Mouse (Mus musculus) duodenum, adult 2 months (tissue): ENCODE measurements around the gene Tmem267. TPM values are rescaled to one million over a fixed set of nuclear protein-coding genes. Genes with fewer than 3 reads are reported as not detected.

Source experiments
- polyA plus RNA-seq: library from polyadenylated mRNA; depleted of rRNA; stranded (reverse); fragments of >200 nt; gene quantifications from 2 replicates; pipeline ENCODE4 v1.2.3, GENCODE M21; 2012; ENCODE audit warnings: low replicate concordance; rRNA removed

Tmem267 gene
- polyA plus RNA-seq = 3.1 and 6.1 TPM in 2 replicates

DNA sequence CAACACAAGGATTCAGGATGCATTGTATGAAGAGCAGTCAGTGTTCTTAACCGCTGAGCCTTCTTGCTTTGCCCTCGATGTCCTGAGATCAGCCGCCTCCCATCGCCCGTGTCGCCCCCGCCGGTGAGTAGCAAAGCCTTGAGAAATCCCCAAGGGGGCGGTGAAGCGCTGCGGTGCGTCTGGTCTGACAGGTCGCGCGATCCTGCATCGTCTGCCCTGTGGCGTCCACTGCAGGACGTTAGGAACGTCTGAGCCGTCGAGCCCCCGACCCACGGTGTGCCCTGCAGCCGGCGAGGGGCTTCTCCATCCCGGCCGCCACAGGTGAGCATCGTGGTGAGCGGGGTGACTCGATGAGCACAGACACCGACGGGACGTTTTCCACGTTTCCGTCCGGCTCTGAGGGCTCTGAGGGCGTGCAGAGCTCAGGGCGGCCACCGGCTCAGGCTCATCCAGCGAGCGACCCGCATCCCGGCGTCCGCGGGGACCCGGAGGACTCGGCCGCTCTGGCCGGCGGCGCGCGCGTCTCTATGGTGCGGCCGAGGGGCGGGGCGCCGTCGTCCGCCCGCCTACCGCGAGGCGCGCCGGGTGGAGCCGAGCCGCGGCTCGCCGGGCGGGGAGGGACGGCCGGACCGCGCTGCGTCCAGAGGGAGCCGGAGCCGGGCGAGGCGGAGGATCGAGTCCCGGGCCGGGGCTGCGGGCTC is at the start of gene Tmem267, which contains the start of gene 3110070M22Rik:
Tmem267 (plus strand) TSS at position 160 of the 701 bp plus-strand sequence.
3110070M22Rik (minus strand) TSS at position 504 of the 701 bp plus-strand sequence.

GRCm38 (mm10) chr13:119462596-119463560 is 25.0 kb upstream of the Tmem267 start, which contains the start of gene 4833420G17Rik:
Gene 4833420G17Rik, plus strand, starts transcription at chr13:119462768.

GRCm38 (mm10) chr13:119623634-119624033 is 135.8 kb downstream of the Tmem267 start, which contains the start of gene Ccl28:
Gene Ccl28, plus strand, starts transcription at chr13:119623819.

Other genes with a start within 250 kb of the Tmem267 start
- 7.3 and 17.6 TPM in 2 replicates for gene Paip1, start 59.4 kb upstream of the Tmem267 start, polyA plus RNA-seq
- 4.6 and 5.8 TPM in 2 replicates for gene 4833420G17Rik, start 25.3 kb upstream of the Tmem267 start, polyA plus RNA-seq
- gene 3110070M22Rik, start 344 bp downstream of the Tmem267 start, polyA plus RNA-seq = 3.1 and 4.3 TPM in 2 replicates
- 1.4 and 3.1 TPM in 2 replicates for gene Ccl28, start 135.8 kb downstream of the Tmem267 start, polyA plus RNA-seq
- 5.8 and 12.7 TPM in 2 replicates for gene Hmgcs1, start 202.3 kb downstream of the Tmem267 start, polyA plus RNA-seq